Mouse (Mus musculus): ENCODE data around the gene Tox3. TPM values are rescaled to one million over a fixed set of nuclear protein-coding genes. Genes with fewer than 3 reads are reported as not detected.

Tox3 gene
- polyA plus RNA-seq, 1 experiment from 2014 or later: 10.0 TPM

DNA sequence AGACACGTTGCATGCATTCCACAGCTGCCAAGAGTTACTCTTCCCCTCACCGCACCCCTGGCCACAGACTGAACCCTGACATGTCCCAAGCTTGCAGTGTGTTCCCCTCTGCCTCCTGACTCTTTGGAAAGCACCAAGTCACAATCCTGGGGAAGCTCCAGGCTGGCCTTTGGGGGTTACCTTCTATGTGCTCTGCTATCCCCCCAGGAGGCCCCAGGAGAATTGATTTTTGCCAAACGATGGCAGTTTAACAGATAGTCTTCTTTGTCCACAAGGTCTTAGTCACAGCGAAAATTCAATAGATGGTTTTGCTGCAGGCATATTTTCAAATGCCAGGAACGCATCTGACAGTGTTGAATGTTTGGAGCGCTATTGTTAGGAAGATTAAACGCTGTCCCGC, 115.6 kb downstream of the Tox3 start:
- peaks cover 3% of the 10 kb centered on the region for H3K4me1 ChIP-seq
- no peak overlapping the region for H3K9ac ChIP-seq
- H3K4me2 ChIP-seq: no peak overlapping the region
- no peak overlapping the region for H3K4me3 ChIP-seq
- no peaks in the 10 kb centered on the region for H3K36me3 ChIP-seq
- no peak overlapping the region for H3K27ac ChIP-seq (replicated peaks)
- H3K9me3 ChIP-seq: no peaks in the 10 kb centered on the region
- ATAC-seq (ENCODE audit: extremely low read depth, insufficient number of reproducible peaks, low FRiP score, low TSS enrichment): no peak
- H3K27me3 ChIP-seq (replicated peaks): no peaks in the 10 kb centered on the region
- WGBS: 68% methylated on average over 8 of the region's 8 CpGs

GRCm38 (mm10) chr8:90224172-90224571, 124.0 kb downstream of the Tox3 start:
- H3K4me1 ChIP-seq: no peaks in the 10 kb centered on the region
- no peaks in the 10 kb centered on the region for H3K9me3 ChIP-seq
- H3K4me2 ChIP-seq: no peak overlapping the region
- H3K4me3 ChIP-seq: no peak overlapping the region
- no peak for ATAC-seq (ENCODE audit: extremely low read depth, insufficient number of reproducible peaks, low FRiP score, low TSS enrichment)
- H3K27ac ChIP-seq (replicated peaks): no peak overlapping the region
- no peak overlapping the region for H3K9ac ChIP-seq
- H3K27me3 ChIP-seq (replicated peaks): no peaks in the 10 kb centered on the region
- WGBS: 57% methylated on average over 1 of the region's 1 CpGs
- no peaks in the 10 kb centered on the region for H3K36me3 ChIP-seq

DNA sequence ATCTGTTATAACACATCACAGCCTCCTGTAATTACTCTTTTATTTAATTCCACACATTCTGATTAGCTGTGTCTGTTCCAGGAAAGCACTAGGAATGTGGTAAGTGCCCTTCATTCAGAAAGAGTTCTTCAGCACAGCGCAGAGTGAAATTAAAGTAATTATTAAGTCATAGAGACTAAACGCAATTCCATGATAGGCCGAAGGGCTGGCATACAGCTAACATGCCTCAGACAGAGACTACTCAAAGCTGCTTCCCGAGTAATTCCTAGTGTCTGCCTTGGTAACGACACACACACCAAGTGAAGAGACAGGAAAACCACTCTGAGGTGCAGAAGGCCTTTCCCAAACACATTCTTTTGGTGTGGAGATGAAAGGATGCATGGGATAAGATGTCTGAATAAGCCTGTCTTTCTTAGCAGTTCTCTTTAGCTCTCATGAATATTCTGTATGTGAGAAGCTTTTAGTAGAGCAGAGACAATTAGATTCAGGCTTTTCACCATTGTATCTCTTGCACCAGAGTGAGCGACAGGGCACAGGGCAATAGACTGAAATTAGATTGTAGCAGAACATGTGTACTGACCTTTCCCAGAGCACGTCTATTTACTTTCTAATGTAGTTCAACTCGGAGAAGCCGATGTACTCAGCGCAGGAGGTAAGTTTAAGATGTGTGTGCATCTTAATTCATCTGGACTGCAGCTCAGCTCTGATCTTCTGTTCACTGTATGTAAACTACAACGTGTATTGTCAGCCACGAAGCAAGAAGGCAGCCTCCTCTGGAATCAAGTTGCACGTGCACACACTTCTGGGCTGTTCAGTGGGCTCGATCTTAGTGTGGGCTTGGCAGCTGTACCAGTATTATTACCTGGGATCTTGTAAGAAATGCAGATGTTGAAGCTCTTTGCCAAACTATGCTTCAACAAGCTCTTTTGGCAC, 138.8 kb downstream of the Tox3 start:
- Histone ChIP-seq H3K9me3 (no peaks in the 10 kb centered on the region), H3K4me3 (no peak overlapping the region), H3K27me3 (replicated peaks) (no peaks in the 10 kb centered on the region), H3K4me1 (no peaks in the 10 kb centered on the region), H3K27ac (replicated peaks) (no peak overlapping the region), H3K9ac (no peak overlapping the region), H3K4me2 (no peak overlapping the region), H3K36me3 (no peaks in the 10 kb centered on the region)
- 74% methylated on average over 14 of the region's 14 CpGs for WGBS
- ATAC-seq (ENCODE audit: extremely low read depth, insufficient number of reproducible peaks, low FRiP score, low TSS enrichment): no peak
